Mouse (Mus musculus): Measurements from ENCODE around the gene Cox6a1.

DNA sequence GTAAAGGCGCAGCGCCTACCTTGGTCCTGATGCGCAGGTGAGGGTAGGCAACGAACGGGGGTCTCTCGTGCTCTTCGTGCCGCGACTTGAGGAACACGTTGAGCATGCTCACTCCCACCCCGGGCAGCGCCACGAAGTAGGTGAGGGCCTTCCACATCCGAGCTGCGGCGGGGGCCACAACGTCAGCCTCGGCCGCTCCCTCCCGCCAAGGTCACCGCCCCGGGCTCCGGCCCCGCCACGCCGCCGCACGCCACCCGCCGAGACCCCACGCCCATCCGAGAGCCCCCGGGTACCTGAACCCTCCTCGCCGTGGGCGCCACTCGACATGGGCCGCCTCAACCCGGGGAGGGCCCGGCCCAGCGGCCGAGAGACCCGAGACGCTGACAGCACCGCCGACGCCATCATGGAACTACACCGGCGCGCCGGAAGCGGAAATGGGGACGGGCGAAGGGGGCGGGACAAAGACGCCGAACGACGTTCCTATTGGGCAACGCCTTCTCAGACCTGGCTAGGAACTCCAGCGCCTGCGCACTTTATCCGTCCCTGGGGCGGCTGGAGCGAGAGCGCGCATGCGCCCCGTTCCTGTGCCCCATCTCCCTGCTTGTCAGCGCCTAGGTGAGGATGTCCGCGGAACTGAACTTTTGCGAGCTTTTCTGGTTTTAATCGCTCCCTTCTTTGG is at the start of gene Cox6a1:
- no peak for TF ChIP-seq CTCF (IDR thresholded peaks at IDR 0.05; ENCODE audit: extremely low read depth, insufficient read depth, low read length)
- peak; percentile 88 for TF ChIP-seq POLR2A (IDR thresholded peaks at IDR 0.05; ENCODE audit: extremely low read depth, insufficient read depth, low read length)

All from cortical plate, adult 2 months (tissue).